Mouse (Mus musculus) spleen, postnatal 36 days (tissue): Measurements from ENCODE around the gene Sdad1.

Experiments used
- DNase-seq, 2 experiments: peaks; one replicate each; pipeline ENCODE4 v3.0.0; 2022; ENCODE audit warnings: low spot score in 2 of 2, mixed read lengths in 1 of 2

Gene Sdad1

GRCm38 (mm10) chr5:92239333-92240232 lies 70.7 kb downstream of the Sdad1 start:
- DNase-seq, result peak in 1 of 2 experiments; percentile 8

GRCm38 (mm10) chr5:92234939-92235557 lies 75.2 kb downstream of the Sdad1 start:
- DNase-seq, result no peak
